Mouse (Mus musculus): ENCODE data around the gene Slc35f5.

Gene Slc35f5

GRCm38 (mm10) chr1:125574219-125574618, 13.8 kb downstream of the Slc35f5 start:
- DNase-seq (ENCODE audit: low read depth, low spot score), result no peak

DNA sequence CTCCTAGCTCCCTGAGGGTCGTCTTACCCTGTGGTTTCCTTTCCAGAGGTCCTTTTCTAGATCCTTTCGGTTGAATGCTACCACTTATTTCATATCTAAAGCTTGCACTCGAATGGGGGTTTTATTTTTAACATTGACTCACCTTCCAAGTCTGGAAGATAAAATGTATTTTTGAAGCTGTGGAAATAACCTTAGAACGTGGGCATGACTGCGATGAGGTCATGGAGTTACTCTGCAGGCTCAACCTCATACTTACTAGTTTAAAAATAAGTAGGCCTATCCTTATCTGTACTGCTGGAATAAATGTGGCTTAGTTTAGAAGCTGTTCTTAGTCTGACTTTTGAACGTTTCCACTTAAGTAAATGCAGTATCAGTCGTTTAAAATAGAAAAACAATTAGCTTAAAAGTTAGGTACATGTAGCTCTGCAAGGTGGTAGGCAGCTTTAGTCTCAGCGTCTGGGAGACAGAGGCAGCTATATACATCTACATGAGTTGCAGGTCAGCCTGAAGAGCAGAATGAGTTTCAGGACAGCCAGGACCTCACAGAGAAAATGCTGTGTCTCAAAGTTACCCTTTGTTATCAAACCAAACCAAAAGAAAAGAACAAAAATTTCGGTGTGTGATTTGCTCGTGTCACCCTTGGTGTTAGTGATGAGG, 15.2 kb downstream of the Slc35f5 start:
- DNase-seq (ENCODE audit: low read depth, low spot score), result no peak

DNA sequence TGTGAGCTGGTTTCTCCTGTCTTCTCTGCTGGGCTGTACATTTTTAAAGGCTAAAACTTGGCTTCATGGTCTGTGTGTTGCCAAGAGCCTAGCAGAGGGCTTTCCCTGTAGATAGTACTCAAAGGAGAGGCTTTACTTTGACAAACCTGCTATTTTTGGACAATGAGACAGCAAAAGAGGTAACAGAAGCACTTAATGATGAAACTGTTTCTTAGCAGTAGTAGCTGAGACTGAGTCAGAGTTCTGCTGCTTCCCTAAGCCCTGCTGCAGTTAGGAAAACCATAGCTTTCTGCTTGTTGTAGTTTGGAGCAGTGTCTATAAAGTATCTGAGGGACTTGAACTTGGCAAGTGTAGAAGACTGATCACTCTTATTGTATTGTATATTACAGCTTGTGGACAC, 16.6 kb downstream of the Slc35f5 start:
- DNase-seq (ENCODE audit: low read depth, low spot score), result no peak

- DNase-seq (ENCODE audit: low read depth, low spot score), result no peak
These were observed 17.7 kb downstream of the Slc35f5 start for GRCm38 (mm10) chr1:125578091-125578490.

- no peak for DNase-seq (ENCODE audit: low read depth, low spot score)
These were observed 20.7 kb downstream of the Slc35f5 start for GRCm38 (mm10) chr1:125581134-125581533.

- DNase-seq (ENCODE audit: low read depth, low spot score), result no peak
These were observed 43.2 kb downstream of the Slc35f5 start for GRCm38 (mm10) chr1:125603620-125604019.

- DNase-seq (ENCODE audit: low read depth, low spot score), result peak; percentile 72
These were observed 46.9 kb downstream of the Slc35f5 start for GRCm38 (mm10) chr1:125607087-125607803.

GRCm38 (mm10) chr1:125624376-125625076, 64.1 kb downstream of the Slc35f5 start:
- DNase-seq (ENCODE audit: low read depth, low spot score), result no peak

- DNase-seq (ENCODE audit: low read depth, low spot score), result peak; percentile 40
These were observed 79.3 kb downstream of the Slc35f5 start for GRCm38 (mm10) chr1:125639501-125640253.

GRCm38 (mm10) chr1:125643643-125644042, 83.2 kb downstream of the Slc35f5 start:
- DNase-seq (ENCODE audit: low read depth, low spot score), result no peak

Data from brain, embryonic 18.5 days (tissue).